8 mouse cellular contexts compared by ENCODE assay signal in the genomic region with DNA sequence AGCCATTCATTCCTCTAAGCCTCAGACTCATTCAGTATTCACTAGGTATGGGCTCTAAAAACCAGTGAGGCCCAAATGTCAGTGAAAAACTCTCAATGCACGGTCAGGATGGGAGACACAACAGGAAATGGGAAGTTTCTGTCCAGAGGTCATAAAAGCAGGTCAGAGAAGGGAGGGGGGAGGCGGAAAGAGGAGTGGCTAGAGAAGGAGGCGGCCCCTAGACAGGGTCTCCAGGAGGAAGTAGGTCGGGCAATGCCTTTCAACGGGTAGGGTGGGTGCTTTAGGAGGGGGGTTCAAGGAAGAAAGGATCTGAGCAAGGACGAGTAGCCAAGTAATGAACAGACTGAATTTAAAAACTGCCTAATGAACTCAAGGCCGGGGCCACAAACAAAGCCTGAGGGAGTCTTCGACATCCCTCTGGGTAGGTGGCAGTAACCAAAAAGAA. TPM values are rescaled to one million over a fixed set of nuclear protein-coding genes. Genes with fewer than 3 reads are reported as not detected.
DNase-seq lines count a peak whose midpoint lies in the region; ATAC-seq and TF ChIP-seq lines count a peak whose summit lies in the region.

No protein-coding gene starts in this region.

- WGBS in heart, embryonic 15.5 days = 29% methylated on average over 8 of the region's 8 CpGs
- WGBS in kidney, postnatal 0 days = 18% methylated on average over 8 of the region's 8 CpGs

- no peaks in the 10 kb centered on the region for H3K36me3 ChIP-seq in ES-E14 (ENCODE audit: control insufficient read depth, insufficient read depth, low read length, poor library complexity, severe bottlenecking)
- no peaks in the 10 kb centered on the region for H3K36me3 ChIP-seq in heart, embryonic 15.5 days
- no peaks in the 10 kb centered on the region for H3K36me3 ChIP-seq in kidney, postnatal 0 days (ENCODE audit: insufficient read depth, low read length)

- intact Hi-C loops in left cerebral cortex, postnatal 25 days (cut with DNase I) = no loop called here

- no peaks in the 10 kb centered on the region for H3K9me3 ChIP-seq in ES-E14 (ENCODE audit: control insufficient read depth, insufficient read depth, low read depth, low read length)
- no peaks in the 10 kb centered on the region for H3K9me3 ChIP-seq in heart, embryonic 15.5 days (replicated peaks)
- H3K9me3 ChIP-seq in kidney, postnatal 0 days (replicated peaks; ENCODE audit: low read length) = no peaks in the 10 kb centered on the region

- peak overlapping the region; percentile 51 to 58 for H3K4me3 ChIP-seq in ES-E14 (ENCODE audit: insufficient read depth in 1 of 2, low read depth in 1 of 2, low read length in 2 of 2, poor library complexity in 1 of 2, severe bottlenecking in 1 of 2)
- H3K4me3 ChIP-seq in heart, embryonic 15.5 days = peak overlapping the region; percentile 7
- peak overlapping the region; percentile 4 for H3K4me3 ChIP-seq in kidney, postnatal 0 days (replicated peaks; ENCODE audit: low read depth, low read length)

- ATAC-seq in heart, embryonic 15.5 days (replicated peaks; ENCODE audit: insufficient number of reproducible peaks, insufficient read depth, low FRiP score, low read depth) = peak; percentile 78; the same call in 1 of the 2 replicates
- peak; percentile 76 for ATAC-seq in kidney, postnatal 0 days (replicated peaks; ENCODE audit: low FRiP score, low read depth)

- peaks cover 15 to 24% of the 10 kb centered on the region in 2 experiments for H3K4me1 ChIP-seq in ES-E14 (ENCODE audit: control insufficient read depth in 2 of 2, insufficient read depth in 2 of 2, low read length in 2 of 2, poor library complexity in 1 of 2)
- H3K4me1 ChIP-seq in heart, embryonic 15.5 days (replicated peaks) = peaks cover 13% of the 10 kb centered on the region; the same call in 1 of the 2 replicates
- H3K4me1 ChIP-seq in kidney, postnatal 0 days (replicated peaks; ENCODE audit: insufficient read depth, low read length) = peaks cover 17% of the 10 kb centered on the region

- in situ Hi-C loops in ES-E14 (cut with MboI; ENCODE audit: low sequenced_read_pairs in 2 of 2, unreplicated experiment in 2 of 2) = no loop called here

- H3K9ac ChIP-seq in ES-E14 (ENCODE audit: insufficient read depth, low read depth, low read length, poor library complexity, severe bottlenecking) = peak overlapping the region; percentile 62; the same call in 1 of the 2 replicates
- no peak overlapping the region for H3K9ac ChIP-seq in heart, embryonic 15.5 days
- peak overlapping the region; percentile 38; the same call in 1 of the 2 replicates for H3K9ac ChIP-seq in kidney, postnatal 0 days (ENCODE audit: low read depth, low read length)

- DNase-seq in ES-E14 (ENCODE audit: low read depth, low spot score) = no peak
- DNase-seq in brain, embryonic 14.5 days (ENCODE audit: low read depth) = peak; percentile 19
- DNase-seq in kidney, postnatal 0 days (ENCODE audit: low spot score) = peak; percentile 84
- DNase-seq in lung, postnatal 36 days = peak; percentile 81
- DNase-seq in thymus, postnatal 25 days = peak; percentile 74
- DNase-seq in left cerebral cortex, postnatal 25 days (ENCODE audit: low spot score in 2 of 2) = no peak
- DNase-seq in cerebellum, postnatal 4 days (ENCODE audit: low spot score in 2 of 2) = no peak

- TF ChIP-seq POLR2A in brain, embryonic 14.5 days (IDR thresholded peaks at IDR 0.05; ENCODE audit: borderline replicate concordance, extremely low read depth, insufficient read depth, insufficient read length, poor library complexity, severe bottlenecking) = no peak

- TF ChIP-seq CTCF in brain, embryonic 14.5 days (IDR thresholded peaks at IDR 0.05; ENCODE audit: borderline replicate concordance, extremely low read depth, insufficient read depth, insufficient read length) = no peak
- TF ChIP-seq CTCF in kidney, postnatal 0 days (IDR thresholded peaks at IDR 0.05; ENCODE audit: low read depth) = no peak

- H3K27me3 ChIP-seq in heart, embryonic 15.5 days = no peaks in the 10 kb centered on the region
- no peaks in the 10 kb centered on the region for H3K27me3 ChIP-seq in kidney, postnatal 0 days (ENCODE audit: insufficient read depth, low read length)

- peak overlapping the region; percentile 87 for H3K27ac ChIP-seq in ES-E14 (ENCODE audit: insufficient read depth, low read depth, low read length, poor library complexity, severe bottlenecking)
- H3K27ac ChIP-seq in heart, embryonic 15.5 days = peak overlapping the region; percentile 75
- H3K27ac ChIP-seq in kidney, postnatal 0 days = peak overlapping the region; percentile 92

- peak overlapping the region; percentile 43 for H3K4me2 ChIP-seq in heart, embryonic 15.5 days
- H3K4me2 ChIP-seq in kidney, postnatal 0 days (ENCODE audit: low read length) = peak overlapping the region; percentile 41

TF ChIP-seq in ES-E14, 5 proteins besides CTCF, POLR2A, EP300 and RAD21:
- TF ChIP-seq MAFK (IDR thresholded peaks at IDR 0.05; ENCODE audit: insufficient read depth, low read depth, low read length) (no peak), ZNF384 (IDR thresholded peaks at IDR 0.05; ENCODE audit: low read depth, low read length) (no peak), ZC3H11A (IDR thresholded peaks at IDR 0.05; ENCODE audit: borderline replicate concordance, low read depth, low read length) (no peak), HCFC1 (IDR thresholded peaks at IDR 0.05; ENCODE audit: borderline replicate concordance, insufficient read depth, low read length) (no peak), CHD2 (IDR thresholded peaks at IDR 0.05; ENCODE audit: low read depth, low read length) (no peak)

RNA-seq across cellular contexts. Expression of gene Mymx, which starts 17.1 kb away (rescaled TPM):
- 66.0 and 95.3 TPM in 2 replicates for total RNA-seq in ES-E14 (2012; rRNA removed)
- 0.42 and 0.92 TPM in 2 replicates for polyA plus RNA-seq in brain, embryonic 14.5 days (2012; rRNA removed)
- 0.16 and 0.24 TPM in 2 replicates for polyA plus RNA-seq in heart, embryonic 15.5 days (2015; fragmentation: Nextera tagmentation; extraction: Ambion mirVana)
- 16.7 and 18.4 TPM in 2 replicates for polyA plus RNA-seq in kidney, postnatal 0 days (2015; fragmentation: Nextera tagmentation; extraction: Ambion mirVana)
- total RNA-seq in left cerebral cortex, postnatal 25 days (2021) = not detected

RNA-seq across cellular contexts. Expression of gene Slc29a1, which starts 19.6 kb away (rescaled TPM):
- 321 and 677 TPM in 2 replicates for total RNA-seq in ES-E14 (2012; rRNA removed)
- 43.6 and 60.9 TPM in 2 replicates for polyA plus RNA-seq in brain, embryonic 14.5 days (2012; rRNA removed)
- polyA plus RNA-seq in heart, embryonic 15.5 days (2015; fragmentation: Nextera tagmentation; extraction: Ambion mirVana) = 90.9 and 120 TPM in 2 replicates
- polyA plus RNA-seq in kidney, postnatal 0 days (2015; fragmentation: Nextera tagmentation; extraction: Ambion mirVana) = 93.6 and 101 TPM in 2 replicates
- 10 to 100 TPM; 16.8 to 18.8 TPM for total RNA-seq in left cerebral cortex, postnatal 25 days (2021)

RNA-seq across cellular contexts. Expression of gene Capn11, which starts 40.2 kb away (rescaled TPM):
- total RNA-seq in ES-E14 (2012; rRNA removed) = 0.48 TPM in 1 of 2 replicates, not detected in the other
- 0.13 and 0.62 TPM in 2 replicates for polyA plus RNA-seq in brain, embryonic 14.5 days (2012; rRNA removed)
- 0.26 and 0.39 TPM in 2 replicates for polyA plus RNA-seq in heart, embryonic 15.5 days (2015; fragmentation: Nextera tagmentation; extraction: Ambion mirVana)
- 0.17 TPM in 1 of 2 replicates, not detected in the other for polyA plus RNA-seq in kidney, postnatal 0 days (2015; fragmentation: Nextera tagmentation; extraction: Ambion mirVana)
- under 1 TPM; 0.18 to 0.21 TPM for total RNA-seq in left cerebral cortex, postnatal 25 days (2021)

RNA-seq across cellular contexts. Expression of gene Hsp90ab1, which starts 45.9 kb away (rescaled TPM):
- 1,660 and 1,758 TPM in 2 replicates for total RNA-seq in ES-E14 (2012; rRNA removed)
- 677 and 1,066 TPM in 2 replicates for polyA plus RNA-seq in brain, embryonic 14.5 days (2012; rRNA removed)
- 1,147 and 1,218 TPM in 2 replicates for polyA plus RNA-seq in heart, embryonic 15.5 days (2015; fragmentation: Nextera tagmentation; extraction: Ambion mirVana)
- polyA plus RNA-seq in kidney, postnatal 0 days (2015; fragmentation: Nextera tagmentation; extraction: Ambion mirVana) = 1,330 and 1,432 TPM in 2 replicates
- total RNA-seq in left cerebral cortex, postnatal 25 days (2021) = 1,000 to 10,000 TPM; 1,565 to 1,601 TPM

RNA-seq across cellular contexts. Expression of gene Slc35b2, which starts 55.3 kb away (rescaled TPM):
- total RNA-seq in ES-E14 (2012; rRNA removed) = 96.7 and 98.7 TPM in 2 replicates
- polyA plus RNA-seq in brain, embryonic 14.5 days (2012; rRNA removed) = 79.5 and 89.1 TPM in 2 replicates
- polyA plus RNA-seq in heart, embryonic 15.5 days (2015; fragmentation: Nextera tagmentation; extraction: Ambion mirVana) = 75.8 and 98.4 TPM in 2 replicates
- 131 and 138 TPM in 2 replicates for polyA plus RNA-seq in kidney, postnatal 0 days (2015; fragmentation: Nextera tagmentation; extraction: Ambion mirVana)
- 10 to 100 TPM; 30.3 to 32.2 TPM for total RNA-seq in left cerebral cortex, postnatal 25 days (2021)

Comparison
In these comparisons a context has a peak if more than half of its experiments do, and no peak if none do; other contexts are left out.
1. DNase-seq: peak in brain, embryonic 14.5 days (single experiment), kidney, postnatal 0 days (single experiment), lung, postnatal 36 days (single experiment) and thymus, postnatal 25 days (single experiment); none in ES-E14 (single experiment), left cerebral cortex, postnatal 25 days (0 of 2) and cerebellum, postnatal 4 days (0 of 2).
2. H3K4me3 ChIP-seq: peak in every context shown above with its lines; median percentile 54 in ES-E14; 7 in heart, embryonic 15.5 days; 4 in kidney, postnatal 0 days.
3. Peak in every context shown above with its lines, with median percentiles within 50 percentile points of each other: H3K27ac ChIP-seq.